Mouse (Mus musculus): ENCODE measurements around the gene Hey2.

Hey2 gene

GRCm38 (mm10) chr10:30842643-30843437 is at the start of gene Hey2:
Gene Hey2, minus strand, starts transcription at chr10:30842801.
- peak; percentile 98 for DNase-seq (ENCODE audit: low spot score)

- DNase-seq (ENCODE audit: low spot score) = no peak
These were observed 40.6 kb upstream of the Hey2 start for GRCm38 (mm10) chr10:30883085-30883760.

- no peak for DNase-seq (ENCODE audit: low spot score)
These were observed 38.5 kb upstream of the Hey2 start for GRCm38 (mm10) chr10:30881109-30881508.

GRCm38 (mm10) chr10:30845101-30845825 is 2.7 kb upstream of the Hey2 start:
- no peak for DNase-seq (ENCODE audit: low spot score)

- DNase-seq (ENCODE audit: low spot score) = no peak
These were observed 1.8 kb upstream of the Hey2 start for GRCm38 (mm10) chr10:30844191-30845010.

GRCm38 (mm10) chr10:30843438-30844190 is 1.0 kb upstream of the Hey2 start:
- no peak for DNase-seq (ENCODE audit: low spot score)

- no peak for DNase-seq (ENCODE audit: low spot score)
These were observed 373 bp downstream of the Hey2 start for GRCm38 (mm10) chr10:30842228-30842627.

GRCm38 (mm10) chr10:30840824-30841223 is 1.8 kb downstream of the Hey2 start:
- DNase-seq (ENCODE audit: low spot score) = no peak

GRCm38 (mm10) chr10:30838188-30838587 is 4.4 kb downstream of the Hey2 start:
- DNase-seq (ENCODE audit: low spot score) = no peak

GRCm38 (mm10) chr10:30825049-30825448 is 17.6 kb downstream of the Hey2 start:
- no peak for DNase-seq (ENCODE audit: low spot score)

- DNase-seq (ENCODE audit: low spot score) = peak; percentile 64
These were observed 31.7 kb downstream of the Hey2 start for GRCm38 (mm10) chr10:30810967-30811293.

GRCm38 (mm10) chr10:30810247-30810966 is 32.2 kb downstream of the Hey2 start:
- DNase-seq (ENCODE audit: low spot score) = peak; percentile 11

- DNase-seq (ENCODE audit: low spot score) = no peak
These were observed 38.9 kb downstream of the Hey2 start for GRCm38 (mm10) chr10:30803587-30804253.

GRCm38 (mm10) chr10:30802681-30803586 is 39.7 kb downstream of the Hey2 start, which contains the start of gene Ncoa7:
Gene Ncoa7, minus strand, starts transcription at chr10:30803326.
- DNase-seq (ENCODE audit: low spot score) = peak; percentile 80

- DNase-seq (ENCODE audit: low spot score) = no peak
These were observed 40.6 kb downstream of the Hey2 start for GRCm38 (mm10) chr10:30802033-30802432.

- no peak for DNase-seq (ENCODE audit: low spot score)
These were observed 42.7 kb downstream of the Hey2 start for GRCm38 (mm10) chr10:30799713-30800450.

- DNase-seq (ENCODE audit: low spot score) = no peak
These were observed 45.9 kb downstream of the Hey2 start for GRCm38 (mm10) chr10:30796469-30797261.

All from urinary bladder, postnatal 14 days (tissue).